Mouse (Mus musculus) hindlimb bud, embryonic 11.5 days (tissue): ENCODE measurements at regions not wholly inside any gene's neighbourhood (a gene's known extent, or its start where the extent isn't known, plus 50 kb on each side); places are given as distances from the start of the nearest gene placed in this dataset.

ENCODE experiments used
- DNase-seq: peaks from one replicate; pipeline ENCODE4 v3.0.0-alpha.2; 2012; ENCODE audit warnings: low read depth, low spot score; ENCODE audit errors: extremely low spot score

DNA sequence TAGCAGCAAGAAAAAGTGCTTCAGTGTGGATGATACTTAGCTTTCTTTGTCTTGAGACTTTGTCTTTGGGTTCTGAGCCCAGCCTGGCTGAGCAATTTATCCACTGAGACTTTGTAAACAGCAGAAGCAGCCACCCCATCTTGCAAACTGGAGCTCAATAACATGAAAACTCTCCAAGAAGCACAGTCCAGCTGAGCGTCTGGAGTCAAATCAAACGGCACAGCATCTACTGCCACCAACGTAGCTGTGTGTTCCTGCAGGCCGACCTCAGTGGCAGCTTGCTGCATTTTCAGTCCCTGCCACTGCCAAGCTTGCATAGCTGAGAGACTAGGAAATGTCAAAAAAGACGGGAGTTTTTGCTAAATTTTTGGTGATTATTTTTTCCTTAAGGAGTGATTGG is 68.8 kb upstream of the Galnt17 start:
- DNase-seq = no peak

DNA sequence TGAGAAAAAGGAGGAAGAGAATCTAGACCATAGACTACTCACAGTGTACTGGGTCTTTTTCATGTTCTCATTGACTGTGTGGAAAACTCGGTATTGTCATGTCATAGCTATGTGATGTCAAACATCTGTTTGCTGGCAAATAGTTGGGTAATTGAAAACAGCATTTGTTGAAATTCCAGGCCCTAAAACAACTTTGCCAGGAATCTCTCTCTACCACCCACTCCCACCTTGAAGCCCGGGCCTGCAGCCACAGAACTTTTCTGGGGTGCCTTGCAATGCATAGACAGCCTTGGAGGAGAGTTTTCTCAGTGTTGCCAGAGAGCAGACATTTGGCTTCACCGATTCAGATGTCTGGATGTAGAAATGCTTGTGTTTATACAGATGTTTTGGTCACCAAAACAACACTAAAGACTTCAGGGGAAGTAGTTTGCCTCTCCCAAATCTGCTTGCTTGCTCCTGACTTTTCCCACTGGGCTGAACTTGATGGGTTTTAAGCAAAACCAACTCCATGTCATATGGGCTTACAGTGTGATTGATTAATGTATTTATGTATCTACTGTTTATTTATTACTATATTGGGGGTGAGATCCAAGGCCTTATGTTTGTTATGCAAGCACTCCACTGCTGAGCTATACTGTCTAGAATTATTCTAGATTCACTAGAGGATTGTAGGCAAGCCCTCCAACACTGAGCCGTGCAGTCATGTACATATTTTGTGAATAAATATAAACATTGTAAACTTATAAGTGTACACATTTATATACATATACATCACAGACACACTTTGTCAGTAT is 63.2 kb upstream of the Galnt17 start:
- DNase-seq = peak; percentile 28

DNA sequence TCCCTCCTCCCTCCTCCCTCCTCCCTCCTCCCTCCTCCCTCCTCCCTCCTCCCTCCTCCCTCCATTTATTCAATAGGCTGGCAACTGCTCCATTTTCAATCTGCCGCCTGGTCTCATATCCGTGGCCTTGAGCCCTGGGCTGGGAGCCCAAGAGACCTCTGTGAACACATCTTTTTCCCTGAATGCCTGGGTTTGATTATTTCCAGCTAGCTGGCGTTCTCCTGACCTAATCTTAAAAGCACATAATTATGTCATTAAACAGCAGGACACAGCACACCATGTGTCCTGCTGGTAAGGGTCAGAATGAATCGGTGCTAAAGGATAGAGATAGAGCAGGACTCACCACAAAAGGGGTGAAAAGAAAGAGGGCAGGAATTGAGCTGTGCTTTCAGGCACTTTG is 59.2 kb upstream of the Galnt17 start:
- peak; percentile 52 for DNase-seq

DNA sequence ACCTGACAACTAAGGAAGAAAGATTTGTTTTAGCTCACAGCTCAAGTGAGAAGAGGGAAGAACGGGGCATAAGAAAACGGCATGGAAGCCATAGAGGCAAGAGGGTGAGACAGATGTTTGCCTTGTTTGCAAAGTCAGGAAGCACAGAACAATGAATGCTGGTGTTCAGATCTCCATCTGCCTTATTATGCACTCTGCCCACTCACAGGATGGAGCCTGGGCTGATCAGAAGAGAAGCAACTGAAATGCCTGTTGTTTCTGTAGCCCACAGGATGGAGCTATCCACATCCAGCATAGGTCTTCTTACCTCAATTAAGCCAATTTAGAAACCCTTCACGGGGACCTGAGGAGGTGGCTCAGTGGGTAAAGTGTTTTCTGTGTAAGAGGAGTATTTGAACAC is 51.5 kb upstream of the Galnt17 start:
- no peak for DNase-seq
